Mouse (Mus musculus): Measurements from ENCODE around the gene Rph3a. TPM values are rescaled to one million over a fixed set of nuclear protein-coding genes. Genes with fewer than 3 reads are reported as not detected.
"Not testable (repeated sequence)": the region's sequence is repeated elsewhere in the genome, so short reads cannot be mapped to it uniquely, and the experiment has no call there.

Gene Rph3a
- total RNA-seq, 2 experiments from 2014 or later: 0.27 TPM; not detected in 1

- not testable (repeated sequence) for DNase-seq (ENCODE audit: low spot score in 2 of 2)
Measured at GRCm38 (mm10) chr5:120914204-120914603, 95.7 kb downstream of the Rph3a start, which contains the start of gene Oas1d. Oas1d (plus strand) TSS chr5:120914536.

- no peak for DNase-seq (ENCODE audit: low spot score in 2 of 2)
Measured at GRCm38 (mm10) chr5:120908196-120908920, 101.5 kb downstream of the Rph3a start.

- not testable (repeated sequence) for DNase-seq (ENCODE audit: low spot score in 2 of 2)
Measured at GRCm38 (mm10) chr5:120906791-120907733, 102.8 kb downstream of the Rph3a start, which contains the start of gene Oas1a. Oas1a (minus strand) TSS chr5:120907521.

GRCm38 (mm10) chr5:120902056-120902455 is 107.8 kb downstream of the Rph3a start:
- DNase-seq (ENCODE audit: low spot score in 2 of 2): no peak

- no peak for DNase-seq (ENCODE audit: low spot score in 2 of 2)
Measured at GRCm38 (mm10) chr5:120900666-120901065, 109.2 kb downstream of the Rph3a start.

GRCm38 (mm10) chr5:120898726-120899125 is 111.2 kb downstream of the Rph3a start:
- no peak for DNase-seq (ENCODE audit: low spot score in 2 of 2)

- DNase-seq (ENCODE audit: low spot score in 2 of 2): no peak
Measured at GRCm38 (mm10) chr5:120898307-120898706, 111.6 kb downstream of the Rph3a start.

- no peak for DNase-seq (ENCODE audit: low spot score in 2 of 2)
Measured at GRCm38 (mm10) chr5:120895231-120895900, 114.5 kb downstream of the Rph3a start.

GRCm38 (mm10) chr5:120894692-120895091 is 115.2 kb downstream of the Rph3a start:
- not testable (repeated sequence) for DNase-seq (ENCODE audit: low spot score in 2 of 2)

- not testable (repeated sequence) for DNase-seq (ENCODE audit: low spot score in 2 of 2)
Measured at GRCm38 (mm10) chr5:120893866-120894265, 116.0 kb downstream of the Rph3a start.

- no peak for DNase-seq (ENCODE audit: low spot score in 2 of 2)
Measured at GRCm38 (mm10) chr5:120892243-120892660, 117.6 kb downstream of the Rph3a start.

- DNase-seq (ENCODE audit: low spot score in 2 of 2): not testable (repeated sequence)
Measured at GRCm38 (mm10) chr5:120891566-120892242, 118.2 kb downstream of the Rph3a start.

- no peak for DNase-seq (ENCODE audit: low spot score in 2 of 2)
Measured at GRCm38 (mm10) chr5:120890991-120891390, 118.9 kb downstream of the Rph3a start.

Other genes with a start within 250 kb of the Rph3a start
- gene Oas3, start 232.4 kb downstream of the Rph3a start, total RNA-seq (2021): not detected
- gene Oas1e, start 214.6 kb downstream of the Rph3a start, total RNA-seq (2021): not detected
- gene Oas1c, start 197.6 kb downstream of the Rph3a start, total RNA-seq (2021): under 1 TPM; 0.23 to 0.42 TPM
- not detected for gene Oas1f, start 162.7 kb downstream of the Rph3a start, total RNA-seq (2021)
- gene Oas1h, start 148.7 kb downstream of the Rph3a start, total RNA-seq (2021): not detected
- not detected for gene Oas1g, start 122.5 kb downstream of the Rph3a start, total RNA-seq (2021)
- under 1 TPM; 0.22 to 0.36 TPM for gene Oas1a, start 102.6 kb downstream of the Rph3a start, total RNA-seq (2021)
- not detected for gene Oas1d, start 95.6 kb downstream of the Rph3a start, total RNA-seq (2021)
- gene Ptpn11, start 181.3 kb upstream of the Rph3a start, total RNA-seq (2021): 10 to 100 TPM; 82.3 to 85.0 TPM
- 100 to 1,000 TPM; 868 to 943 TPM for gene Rpl6, start 194.4 kb upstream of the Rph3a start, total RNA-seq (2021)
- 10 to 100 TPM; 17.3 to 20.3 TPM for gene Hectd4, start 210.1 kb upstream of the Rph3a start, total RNA-seq (2021)

All from gastrocnemius, postnatal 4 days (tissue).